Mouse (Mus musculus) G1E (cell line): ENCODE results near the gene Ap3d1.

ENCODE experiments used
- CTCF ChIP-seq: IDR thresholded peaks from 2 replicates; pipeline ENCODE4 v1.5.1; 2012; ENCODE audit warnings: low read depth, low read length, inconsistent platforms, mixed read lengths
- TAL1 ChIP-seq: conservative IDR thresholded peaks from 2 replicates; pipeline ENCODE4 v1.6.1; 2012; ENCODE audit warnings: low read depth, low read length, inconsistent platforms, mixed read lengths

DNA sequence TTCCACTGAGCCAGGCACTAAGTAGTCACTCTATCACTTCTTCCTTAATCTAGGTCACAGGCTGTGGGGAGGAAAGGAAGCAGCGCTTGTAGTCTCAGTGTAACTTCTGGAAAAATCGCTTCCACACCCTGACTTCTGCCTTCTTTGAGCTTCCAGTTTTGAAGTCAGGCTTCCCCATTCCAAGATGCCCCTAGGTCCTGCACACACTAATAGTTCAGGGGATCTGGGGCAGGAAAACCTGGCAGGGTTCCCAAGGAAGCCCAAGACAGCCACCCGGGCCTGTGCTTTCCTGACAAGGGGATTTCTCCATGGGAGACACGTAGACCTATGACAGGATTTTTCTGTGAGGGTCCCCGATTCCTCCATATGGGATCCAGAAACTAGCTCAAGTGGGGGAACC lies 918 bp downstream of the Ap3d1 start:
- no peak for TF ChIP-seq CTCF
- TF ChIP-seq TAL1 = no peak
